Mouse (Mus musculus) ES-Bruce4 (cell line): ENCODE measurements around the gene Bsn. TPM values are rescaled to one million over a fixed set of nuclear protein-coding genes. Genes with fewer than 3 reads are reported as not detected.
"Not testable (repeated sequence)": the region's sequence is repeated elsewhere in the genome, so short reads cannot be mapped to it uniquely, and the experiment has no call there.

Source experiments
- H3K27ac ChIP-seq: 2 replicates; pipeline ENCODE4 v1.5.1; 2012; ENCODE audit warnings: low read length, inconsistent platforms; ENCODE audit not compliant: insufficient read depth
- H3K27me3 ChIP-seq: 2 replicates; pipeline ENCODE4 v1.6.1; 2012; ENCODE audit warnings: mild to moderate bottlenecking, low read length, inconsistent platforms; ENCODE audit not compliant: control insufficient read depth, poor library complexity, insufficient read depth, severe bottlenecking
- H3K36me3 ChIP-seq: 2 replicates; pipeline ENCODE4 v1.6.1; 2012; ENCODE audit warnings: inconsistent platforms, mild to moderate bottlenecking, low read length, moderate library complexity; ENCODE audit not compliant: control insufficient read depth, poor library complexity, insufficient read depth, severe bottlenecking
- H3K4me1 ChIP-seq: one replicate; pipeline ENCODE4 v1.8.1; 2011; ENCODE audit warnings: low read length; ENCODE audit not compliant: control insufficient read depth, insufficient read depth
- H3K4me3 ChIP-seq: 2 replicates; pipeline ENCODE4 v1.5.1; 2011; ENCODE audit warnings: low read depth, mild to moderate bottlenecking, low read length
- H3K9ac ChIP-seq: 2 replicates; pipeline ENCODE4 v1.6.1; 2012; ENCODE audit warnings: low read depth, mild to moderate bottlenecking, inconsistent platforms; ENCODE audit not compliant: poor library complexity, severe bottlenecking
- H3K9me3 ChIP-seq: replicated peaks from 2 replicates; pipeline ENCODE4 v1.6.1; 2012; ENCODE audit warnings: mild to moderate bottlenecking, low read length, inconsistent platforms; ENCODE audit not compliant: control insufficient read depth, poor library complexity, insufficient read depth, severe bottlenecking
- CTCF ChIP-seq: IDR thresholded peaks from one replicate; pipeline ENCODE4 v1.8.1; 2011; ENCODE audit warnings: low read depth, low read length
- EP300 ChIP-seq: IDR thresholded peaks from 2 replicates; pipeline ENCODE4 v1.6.1; 2011; ENCODE audit warnings: low read depth, low read length; ENCODE audit not compliant: insufficient read depth
- POLR2A ChIP-seq: IDR thresholded peaks from one replicate; pipeline ENCODE4 v1.8.1; 2011; ENCODE audit warnings: low read length; ENCODE audit not compliant: insufficient read depth
- polyA plus RNA-seq: library from polyadenylated mRNA; stranded (reverse); fragments of >200 nt; gene quantifications from 2 replicates; pipeline ENCODE4 v1.2.4, GENCODE M21; 2011; ENCODE audit warnings: low read depth; ENCODE audit not compliant: missing spikeins, insufficient read depth, insufficient read length

The Bsn gene
- polyA plus RNA-seq, 1 experiment = 0.43 TPM

- Histone ChIP-seq H3K27me3 (no peaks in the 10 kb centered on the region), H3K36me3 (peaks cover 12% of the 10 kb centered on the region), H3K9ac (no peak overlapping the region), H3K4me3 (no peak overlapping the region), H3K9me3 (no peaks in the 10 kb centered on the region), H3K4me1 (peaks cover 2% of the 10 kb centered on the region), H3K27ac (no peak overlapping the region)
- TF ChIP-seq CTCF = peak; percentile 20
- no peak for TF ChIP-seq EP300
Observed at GRCm38 (mm10) chr9:108203015-108203414, 12.8 kb upstream of the Bsn start.

DNA sequence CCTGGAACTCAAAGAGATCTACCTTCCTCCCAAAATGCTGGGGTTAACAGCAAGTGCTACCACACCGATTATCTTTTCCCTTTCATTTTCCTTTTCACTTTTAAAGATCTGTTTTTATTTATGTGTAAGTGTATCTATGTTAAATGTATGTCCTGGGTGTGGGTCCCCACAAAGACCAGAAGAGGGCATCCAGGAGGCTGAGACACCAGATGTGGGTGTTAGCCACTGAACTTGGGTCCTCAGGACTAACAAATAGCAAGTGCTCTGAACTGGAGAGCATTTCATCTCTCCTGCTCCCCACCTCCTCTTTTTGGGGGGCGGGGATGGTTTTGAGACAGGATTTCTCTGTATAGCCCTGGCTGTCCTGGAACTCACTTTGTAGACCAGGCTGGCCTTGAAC is 12.0 kb upstream of the Bsn start:
- Histone ChIP-seq H3K9me3 (no peaks in the 10 kb centered on the region), H3K9ac (no peak overlapping the region), H3K27me3 (no peaks in the 10 kb centered on the region), H3K36me3 (peaks cover 5% of the 10 kb centered on the region; the same call in 1 of the 2 replicates), H3K4me1 (peaks cover 2% of the 10 kb centered on the region), H3K4me3 (no peak overlapping the region), H3K27ac (no peak overlapping the region)
- TF ChIP-seq EP300 (no peak), CTCF (peak; percentile 18)

- no peak overlapping the region for H3K4me3 ChIP-seq
- no peaks in the 10 kb centered on the region for H3K27me3 ChIP-seq
- H3K36me3 ChIP-seq = no peaks in the 10 kb centered on the region
- TF ChIP-seq CTCF = peak; percentile 82
- TF ChIP-seq EP300 = peak; percentile 57
- no peak for TF ChIP-seq POLR2A
- peaks cover 2% of the 10 kb centered on the region for H3K4me1 ChIP-seq
- H3K27ac ChIP-seq = no peak overlapping the region
- no peak overlapping the region for H3K9ac ChIP-seq
- no peaks in the 10 kb centered on the region for H3K9me3 ChIP-seq
Observed at GRCm38 (mm10) chr9:108201160-108201559, 11.0 kb upstream of the Bsn start.

DNA sequence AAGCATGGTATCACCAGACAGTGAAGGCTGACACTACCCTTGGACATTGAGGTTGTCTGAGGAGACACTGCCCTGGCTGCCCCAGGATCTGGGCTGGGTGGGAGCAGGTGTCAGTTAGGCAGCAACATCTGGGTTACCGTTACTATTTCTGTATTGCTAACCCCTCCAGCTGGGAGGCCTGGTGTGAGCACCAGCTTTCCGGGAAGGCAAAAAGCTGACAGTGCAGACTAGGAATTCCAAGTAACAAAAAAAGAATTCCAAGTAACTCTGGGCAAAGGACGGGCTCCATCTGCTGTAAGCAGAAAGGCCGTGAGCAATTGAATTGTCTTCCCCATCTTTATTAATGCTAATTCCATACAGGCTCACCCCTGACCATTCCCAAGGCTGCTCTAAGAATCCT is 8.4 kb upstream of the Bsn start:
- TF ChIP-seq EP300 = no peak
- no peak for TF ChIP-seq POLR2A
- no peak for TF ChIP-seq CTCF
- Histone ChIP-seq H3K27ac (no peak overlapping the region), H3K9ac (no peak overlapping the region), H3K4me3 (no peak overlapping the region), H3K36me3 (no peaks in the 10 kb centered on the region), H3K4me1 (peaks cover 2% of the 10 kb centered on the region), H3K27me3 (no peaks in the 10 kb centered on the region), H3K9me3 (no peaks in the 10 kb centered on the region)

GRCm38 (mm10) chr9:108196920-108197677 is 6.9 kb upstream of the Bsn start:
- Histone ChIP-seq H3K27me3 (no peaks in the 10 kb centered on the region), H3K36me3 (no peaks in the 10 kb centered on the region), H3K4me3 (no peak overlapping the region), H3K9me3 (no peaks in the 10 kb centered on the region), H3K9ac (no peak overlapping the region), H3K27ac (no peak overlapping the region), H3K4me1 (peaks cover 2% of the 10 kb centered on the region)
- TF ChIP-seq EP300 (no peak), POLR2A (no peak), CTCF (no peak)

GRCm38 (mm10) chr9:108196222-108196621 is 6.0 kb upstream of the Bsn start:
- not testable (repeated sequence) for H3K27ac ChIP-seq, H3K4me3 ChIP-seq, H3K27me3 ChIP-seq, H3K4me1 ChIP-seq, H3K9me3 ChIP-seq, H3K36me3 ChIP-seq, H3K9ac ChIP-seq
